Mouse (Mus musculus) left cerebral cortex, adult 9 months (tissue): ENCODE data around the gene Rdh8.

Experiments
- DNase-seq, 2 experiments: peaks; one replicate each; pipeline ENCODE4 v3.0.0; 2022; ENCODE audit warnings: low spot score in 2 of 2

Gene Rdh8

DNA sequence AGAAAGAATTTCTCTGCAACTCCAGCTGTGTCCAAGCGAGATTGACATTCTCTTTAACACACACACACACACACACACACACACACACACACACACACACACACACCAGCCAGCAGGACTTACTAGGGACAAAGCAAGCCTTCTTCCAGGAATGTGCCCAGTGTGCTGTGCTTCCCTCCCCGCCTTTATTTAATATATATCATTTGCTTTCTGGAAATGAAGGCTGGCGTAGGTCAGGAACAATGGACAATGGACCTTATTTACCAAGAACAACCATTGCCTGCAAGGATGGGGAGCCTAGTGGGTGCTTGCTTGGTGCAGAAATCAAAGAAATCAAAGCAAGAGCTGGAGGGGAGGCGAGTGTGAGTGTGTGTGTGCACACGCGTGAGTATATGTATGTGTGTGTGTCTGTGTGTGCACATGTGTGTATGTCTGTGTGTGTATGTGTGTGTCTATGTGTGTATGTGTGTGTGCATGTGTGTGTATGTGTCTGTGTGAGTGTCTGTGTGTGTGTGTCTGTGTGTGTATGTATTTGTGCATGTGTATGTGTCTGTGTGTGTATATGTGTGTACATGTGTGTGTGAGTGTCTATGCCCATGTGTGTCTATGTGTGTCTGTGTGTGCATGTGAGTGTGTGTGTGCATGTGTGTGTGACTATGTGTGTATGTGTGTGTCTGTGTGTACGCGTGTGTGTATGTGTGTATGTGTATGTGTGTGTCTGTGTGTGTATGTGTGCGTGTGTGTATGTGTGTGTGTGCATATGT, 19.1 kb downstream of the Rdh8 start:
- DNase-seq, result no peak

- no peak for DNase-seq
Observed at GRCm38 (mm10) chr9:20838931-20839330, 20.6 kb downstream of the Rdh8 start.

GRCm38 (mm10) chr9:20842211-20842610, 23.9 kb downstream of the Rdh8 start:
- DNase-seq, result no peak

- DNase-seq, result peak in 1 of 2 experiments; percentile 31
Observed at GRCm38 (mm10) chr9:20842670-20843069, 24.4 kb downstream of the Rdh8 start.

- no peak for DNase-seq
Observed at GRCm38 (mm10) chr9:20850179-20850578, 31.9 kb downstream of the Rdh8 start.

DNA sequence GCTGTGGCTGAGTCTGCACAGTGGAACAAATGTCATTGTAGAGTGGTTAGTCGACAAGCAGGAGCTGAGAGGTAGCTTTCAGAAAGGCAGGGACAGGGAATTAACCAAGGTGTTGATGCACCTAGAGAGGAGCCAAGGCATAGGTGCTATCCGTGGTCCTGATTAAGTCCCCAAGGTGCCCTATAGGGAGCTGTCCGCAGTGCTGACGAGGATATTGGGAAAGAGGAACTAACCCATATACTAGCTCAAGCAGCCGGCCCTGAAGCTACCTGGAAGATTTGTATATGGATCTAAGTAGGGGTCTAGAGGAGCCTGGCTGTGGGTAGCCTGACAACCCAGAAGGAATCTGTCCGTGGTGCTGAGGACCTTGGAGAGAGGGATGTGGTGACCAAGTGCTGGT, 38.8 kb downstream of the Rdh8 start:
- DNase-seq, result no peak

- DNase-seq, result no peak
Observed at GRCm38 (mm10) chr9:20859926-20860325, 41.6 kb downstream of the Rdh8 start.

GRCm38 (mm10) chr9:20861821-20862220, 43.5 kb downstream of the Rdh8 start:
- DNase-seq, result no peak

DNA sequence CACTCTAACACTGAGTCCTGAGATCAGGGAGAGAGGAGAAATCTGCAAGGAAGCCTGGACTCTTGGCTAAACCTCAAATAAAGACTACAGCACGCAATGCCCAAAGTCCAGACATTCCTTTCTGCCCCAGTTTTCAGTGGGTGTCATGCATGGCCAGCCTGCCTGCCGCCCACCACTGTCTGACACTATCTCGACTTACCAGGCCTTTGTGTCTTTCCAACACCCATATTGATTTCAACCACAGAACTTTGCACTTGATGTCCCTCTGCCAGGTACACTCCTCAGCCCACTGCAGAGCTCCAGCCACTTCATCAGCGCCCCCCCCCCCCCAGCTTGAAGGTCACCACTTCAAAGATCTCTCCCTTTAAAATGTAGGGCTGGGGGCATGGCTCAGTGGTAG, 43.9 kb downstream of the Rdh8 start:
- DNase-seq, result no peak

GRCm38 (mm10) chr9:20866879-20867278, 48.6 kb downstream of the Rdh8 start:
- no peak for DNase-seq

GRCm38 (mm10) chr9:20868448-20869001, 50.2 kb downstream of the Rdh8 start, which contains the start of gene A230050P20Rik:
TSS of gene A230050P20Rik (plus strand) at chr9:20868642.
- DNase-seq, result peak in 1 of 2 experiments; percentile 77

DNA sequence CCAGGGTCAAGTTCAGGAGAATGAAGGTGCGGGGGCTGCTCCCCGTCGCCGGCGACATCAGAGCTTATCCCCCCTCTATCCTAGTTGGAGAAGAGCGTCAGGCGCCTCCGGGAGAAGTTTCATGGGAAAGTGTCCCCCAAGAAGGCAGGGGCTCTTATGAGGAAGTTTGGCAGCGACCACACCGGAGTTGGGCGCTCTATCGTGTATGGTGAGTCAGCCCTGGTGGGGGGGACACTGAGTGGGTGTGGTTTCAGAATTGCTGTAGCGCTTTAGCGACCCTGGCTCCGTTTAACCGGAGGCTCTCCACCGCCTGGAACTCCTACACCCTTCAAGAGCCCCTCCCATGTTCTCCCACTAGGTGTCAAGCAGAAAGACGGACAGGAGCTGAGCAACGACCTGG, 50.9 kb downstream of the Rdh8 start:
- no peak for DNase-seq

GRCm38 (mm10) chr9:20870211-20871173, 52.2 kb downstream of the Rdh8 start:
- no peak for DNase-seq

GRCm38 (mm10) chr9:20872991-20873390, 54.7 kb downstream of the Rdh8 start:
- no peak for DNase-seq

- no peak for DNase-seq
Observed at GRCm38 (mm10) chr9:20873521-20873920, 55.2 kb downstream of the Rdh8 start.

GRCm38 (mm10) chr9:20875021-20875790, 56.9 kb downstream of the Rdh8 start:
- DNase-seq, result peak in 1 of 2 experiments; percentile 69
